Mouse (Mus musculus) erythroblast, embryonic 14.5 days (primary cell): ENCODE results near the gene Smarca2.

Experiments
- GATA1 ChIP-seq: IDR thresholded peaks from 2 replicates; pipeline ENCODE4 v1.6.1; 2012; ENCODE audit warnings: low read length, inconsistent platforms, mixed read lengths
- TAL1 ChIP-seq: IDR thresholded peaks from 3 replicates; pipeline ENCODE4 v1.6.1; 2012; ENCODE audit warnings: low read length, inconsistent platforms, mixed read lengths

DNA sequence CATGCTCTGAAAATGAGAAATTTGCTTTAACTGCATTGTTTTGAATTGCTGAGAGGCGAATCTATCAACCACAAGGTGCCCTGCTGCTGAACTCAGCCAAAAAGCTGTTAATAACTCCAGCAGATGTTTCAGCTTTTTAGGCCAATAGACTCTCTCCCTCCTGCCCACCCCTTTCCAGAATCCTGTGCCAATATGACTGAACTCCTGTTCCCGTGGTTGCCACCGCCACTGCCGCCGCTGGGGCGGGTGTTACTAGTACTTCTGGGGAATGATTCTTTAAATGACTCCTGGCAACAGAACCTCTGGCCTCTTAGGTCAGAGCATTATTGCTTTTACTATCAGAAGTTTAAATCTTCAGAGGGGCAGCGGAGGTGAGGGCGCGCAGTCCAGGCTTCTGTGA is 38.7 kb upstream of the Smarca2 start:
- TF ChIP-seq TAL1 (no peak), GATA1 (no peak)
